Mouse (Mus musculus): ENCODE results near the gene Ggt6. TPM values are rescaled to one million over a fixed set of nuclear protein-coding genes. Genes with fewer than 3 reads are reported as not detected.

The Ggt6 gene
- polyA plus RNA-seq, 2 experiments, result 4.6 to 5.9 TPM

- TF ChIP-seq POLR2A (IDR thresholded peaks at IDR 0.05; ENCODE audit: borderline replicate concordance, extremely low read depth, insufficient read depth, insufficient read length), result no peak
- no peaks in the 10 kb centered on the region for H3K4me1 ChIP-seq (ENCODE audit: control insufficient read depth, insufficient read depth, low read length)
- no peak overlapping the region for H3K27ac ChIP-seq (replicated peaks; ENCODE audit: low read depth, low read length)
- H3K36me3 ChIP-seq (ENCODE audit: control insufficient read depth, insufficient read depth, low read length), result peaks cover 100% of the 10 kb centered on the region
- H3K4me3 ChIP-seq (replicated peaks; ENCODE audit: low read length), result no peak overlapping the region
- H3K9me3 ChIP-seq (ENCODE audit: control insufficient read depth, low read length), result no peaks in the 10 kb centered on the region
- H3K27me3 ChIP-seq (ENCODE audit: control insufficient read depth, insufficient read depth, low read length), result no peaks in the 10 kb centered on the region
- H3K9ac ChIP-seq (ENCODE audit: low read depth, low read length, severe bottlenecking), result no peak overlapping the region
- no peak for ATAC-seq (ENCODE audit: low FRiP score, low read depth)
- no peak overlapping the region for H3K4me2 ChIP-seq (replicated peaks; ENCODE audit: low read depth, low read length, severe bottlenecking)
- WGBS, result 83% methylated on average over 8 of the region's 8 CpGs
- no peak for DNase-seq (ENCODE audit: low spot score)
Measured at GRCm38 (mm10) chr11:72447475-72447874, 12.1 kb downstream of the Ggt6 start.

DNA sequence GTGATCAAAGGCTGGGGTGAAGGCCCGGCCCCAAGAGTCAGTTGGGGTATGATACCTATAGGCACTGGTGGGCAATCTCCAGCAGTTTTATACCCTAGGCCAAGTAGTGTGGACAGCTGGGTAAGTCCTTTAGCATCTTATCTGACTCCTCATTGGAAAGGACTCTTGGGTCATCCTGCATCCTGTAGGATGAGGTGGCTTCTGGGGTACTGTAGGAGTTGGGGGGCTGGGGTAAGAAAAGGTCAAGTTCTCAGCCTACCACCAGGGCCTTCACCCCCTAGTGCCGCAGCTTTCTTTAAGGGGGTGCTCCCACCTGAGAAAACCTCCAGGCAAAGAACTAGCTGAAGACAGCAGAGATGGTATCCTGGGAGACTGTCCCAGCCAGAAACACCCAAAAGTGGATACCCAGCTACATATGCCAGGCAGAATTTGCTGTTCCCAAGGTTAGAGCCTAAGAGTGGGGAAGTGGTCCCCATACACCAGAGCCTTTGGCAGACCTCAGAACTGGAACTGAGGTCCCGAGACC is 16.9 kb downstream of the Ggt6 start:
- H3K9me3 ChIP-seq (ENCODE audit: control insufficient read depth, low read length), result no peaks in the 10 kb centered on the region
- H3K4me1 ChIP-seq (ENCODE audit: control insufficient read depth, insufficient read depth, low read length), result no peaks in the 10 kb centered on the region
- 83% methylated on average over 3 of the region's 3 CpGs for WGBS
- H3K4me3 ChIP-seq (replicated peaks; ENCODE audit: low read length), result no peak overlapping the region
- H3K27me3 ChIP-seq (ENCODE audit: control insufficient read depth, insufficient read depth, low read length), result no peaks in the 10 kb centered on the region
- TF ChIP-seq POLR2A (IDR thresholded peaks at IDR 0.05; ENCODE audit: borderline replicate concordance, extremely low read depth, insufficient read depth, insufficient read length), result no peak
- peaks cover 58% of the 10 kb centered on the region for H3K36me3 ChIP-seq (ENCODE audit: control insufficient read depth, insufficient read depth, low read length)
- ATAC-seq (ENCODE audit: low FRiP score, low read depth) (no peak), DNase-seq (ENCODE audit: low spot score) (no peak)
- no peak overlapping the region for H3K9ac ChIP-seq (ENCODE audit: low read depth, low read length, severe bottlenecking)
- H3K4me2 ChIP-seq (replicated peaks; ENCODE audit: low read depth, low read length, severe bottlenecking), result no peak overlapping the region
- no peak overlapping the region for H3K27ac ChIP-seq (replicated peaks; ENCODE audit: low read depth, low read length)

DNA sequence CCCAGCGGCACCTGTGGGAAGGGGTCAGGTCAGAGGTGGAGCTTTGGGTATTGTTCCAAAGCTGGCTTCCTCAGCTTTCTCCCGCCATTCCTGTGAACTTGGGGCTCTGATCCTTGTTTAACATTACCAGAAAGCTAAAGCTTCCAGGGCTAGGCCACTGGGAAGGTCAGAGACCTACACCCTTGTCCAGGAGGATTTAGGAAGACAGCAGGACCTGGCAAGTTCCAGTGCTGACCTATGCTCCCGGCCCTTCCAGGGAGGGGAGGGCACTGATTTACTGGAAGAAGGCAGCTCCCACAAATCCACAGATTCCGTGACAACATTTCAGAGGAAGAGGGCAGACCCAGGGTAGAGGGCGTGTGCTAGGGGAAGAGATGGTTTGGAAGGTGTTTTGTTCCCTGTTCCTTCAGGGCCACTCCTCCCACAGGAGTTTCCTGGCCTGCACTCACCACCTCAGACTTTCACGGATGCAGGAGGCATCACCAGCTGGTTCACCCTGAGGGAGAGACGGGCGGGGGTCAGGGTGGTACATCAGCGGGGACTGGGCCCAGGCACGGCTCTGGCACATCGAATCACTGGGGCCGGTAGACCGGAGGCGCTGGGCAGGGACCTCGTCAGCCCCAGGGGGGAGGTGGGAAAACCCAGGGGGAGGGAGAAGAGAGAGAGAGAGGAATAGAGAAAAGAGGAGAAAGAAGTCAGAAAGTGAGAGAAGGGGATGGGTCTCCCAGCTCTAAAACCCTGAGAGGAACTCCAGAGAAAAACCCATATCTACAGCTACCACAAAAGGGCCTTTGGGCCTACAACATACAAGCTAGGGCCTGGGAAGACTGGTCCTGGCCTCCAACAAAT is 18.0 kb downstream of the Ggt6 start:
- TF ChIP-seq POLR2A (IDR thresholded peaks at IDR 0.05; ENCODE audit: borderline replicate concordance, extremely low read depth, insufficient read depth, insufficient read length), result no peak

GRCm38 (mm10) chr11:72455694-72456093 is 20.4 kb downstream of the Ggt6 start:
- no peaks in the 10 kb centered on the region for H3K27me3 ChIP-seq (ENCODE audit: control insufficient read depth, insufficient read depth, low read length)
- no peak overlapping the region for H3K4me3 ChIP-seq (replicated peaks; ENCODE audit: low read length)
- H3K9ac ChIP-seq (ENCODE audit: low read depth, low read length, severe bottlenecking), result no peak overlapping the region
- H3K36me3 ChIP-seq (ENCODE audit: control insufficient read depth, insufficient read depth, low read length), result peaks cover 23% of the 10 kb centered on the region
- H3K27ac ChIP-seq (replicated peaks; ENCODE audit: low read depth, low read length), result no peak overlapping the region
- H3K4me1 ChIP-seq (ENCODE audit: control insufficient read depth, insufficient read depth, low read length), result no peaks in the 10 kb centered on the region
- ATAC-seq (ENCODE audit: low FRiP score, low read depth) (no peak), DNase-seq (ENCODE audit: low spot score) (no peak)
- H3K4me2 ChIP-seq (replicated peaks; ENCODE audit: low read depth, low read length, severe bottlenecking), result no peak overlapping the region
- no peak for TF ChIP-seq POLR2A (IDR thresholded peaks at IDR 0.05; ENCODE audit: borderline replicate concordance, extremely low read depth, insufficient read depth, insufficient read length)
- WGBS, result 80% methylated on average over 5 of the region's 5 CpGs
- no peaks in the 10 kb centered on the region for H3K9me3 ChIP-seq (ENCODE audit: control insufficient read depth, low read length)

More for the DNA sequence above, 18.0 kb downstream of the Ggt6 start:
- Histone ChIP-seq H3K27me3 (ENCODE audit: control insufficient read depth, insufficient read depth, low read length) (no peaks in the 10 kb centered on the region), H3K9ac (ENCODE audit: low read depth, low read length, severe bottlenecking) (no peak overlapping the region), H3K27ac (replicated peaks; ENCODE audit: low read depth, low read length) (no peak overlapping the region), H3K4me2 (replicated peaks; ENCODE audit: low read depth, low read length, severe bottlenecking) (no peak overlapping the region), H3K9me3 (ENCODE audit: control insufficient read depth, low read length) (no peaks in the 10 kb centered on the region), H3K4me1 (ENCODE audit: control insufficient read depth, insufficient read depth, low read length) (no peaks in the 10 kb centered on the region), H3K36me3 (ENCODE audit: control insufficient read depth, insufficient read depth, low read length) (peaks cover 47% of the 10 kb centered on the region), H3K4me3 (replicated peaks; ENCODE audit: low read length) (no peak overlapping the region)
- DNase-seq (ENCODE audit: low spot score), result no peak
- 53% methylated on average over 15 of the region's 15 CpGs for WGBS
- ATAC-seq (ENCODE audit: low FRiP score, low read depth), result no peak

GRCm38 (mm10) chr11:72457995-72458496 is 22.7 kb downstream of the Ggt6 start:
- WGBS, result 68% methylated on average over 12 of the region's 12 CpGs
- ATAC-seq (ENCODE audit: low FRiP score, low read depth) (no peak), DNase-seq (ENCODE audit: low spot score) (no peak)
- no peaks in the 10 kb centered on the region for H3K36me3 ChIP-seq (ENCODE audit: control insufficient read depth, insufficient read depth, low read length)
- H3K4me3 ChIP-seq (replicated peaks; ENCODE audit: low read length), result no peak overlapping the region
- no peaks in the 10 kb centered on the region for H3K27me3 ChIP-seq (ENCODE audit: control insufficient read depth, insufficient read depth, low read length)
- H3K9ac ChIP-seq (ENCODE audit: low read depth, low read length, severe bottlenecking), result no peak overlapping the region
- H3K9me3 ChIP-seq (ENCODE audit: control insufficient read depth, low read length), result no peaks in the 10 kb centered on the region
- no peak overlapping the region for H3K4me2 ChIP-seq (replicated peaks; ENCODE audit: low read depth, low read length, severe bottlenecking)
- no peak overlapping the region for H3K27ac ChIP-seq (replicated peaks; ENCODE audit: low read depth, low read length)
- H3K4me1 ChIP-seq (ENCODE audit: control insufficient read depth, insufficient read depth, low read length), result no peaks in the 10 kb centered on the region
- TF ChIP-seq POLR2A (IDR thresholded peaks at IDR 0.05; ENCODE audit: borderline replicate concordance, extremely low read depth, insufficient read depth, insufficient read length), result no peak
